Mouse (Mus musculus) left cerebral cortex, adult 2 months (tissue): Measurements from ENCODE around the gene Aldh3a2. TPM values are rescaled to one million over a fixed set of nuclear protein-coding genes. Genes with fewer than 3 reads are reported as not detected.
"Not testable (repeated sequence)": the region's sequence is repeated elsewhere in the genome, so short reads cannot be mapped to it uniquely, and the experiment has no call there.

ENCODE experiments used
- DNase-seq, 2 experiments: peaks; one replicate each; pipeline ENCODE4 v3.0.0; 2021 to 2022; ENCODE audit warnings: low spot score in 2 of 2, mixed read lengths in 1 of 2; ENCODE audit errors: extremely low spot score in 1 of 2
- H3K27ac ChIP-seq: fragments of 200-600 bp; 2 replicates; pipeline ENCODE4 v1.8.1; 2022
- H3K4me3 ChIP-seq: fragments of 200-600 bp; 2 replicates; pipeline ENCODE4 v1.8.1; 2022
- CTCF ChIP-seq: fragments of 200-600 bp; IDR thresholded peaks from 2 replicates; pipeline ENCODE4 v1.8.1; 2022; ENCODE audit warnings: antibody characterized with exemption, mild to moderate bottlenecking, moderate library complexity
- intact Hi-C: fragments of 180-260 bp; cut with DNase I; formaldehyde crosslinking; loops from one replicate; pipeline ENCODE4 v1.15.1; 2025
- long read RNA-seq, 2 experiments: library from polyadenylated mRNA; stranded (forward); transcript quantifications; one replicate each; pipeline ENCODE4 v2.0.0; 2021; ENCODE audit warnings: borderline mapping rate in 2 of 2
- total RNA-seq, 2 experiments: library from RNA; stranded (reverse); gene quantifications; 2 replicates each; pipeline ENCODE4 v1.2.3; 2021

Aldh3a2 gene
- total RNA-seq = 10 to 100 TPM; 47.1 to 54.1 TPM
- long read RNA-seq, experiment 1, transcript Aldh3a2-202 (10 exons, 3,091 nt) = major isoform, 14 of 30 reads
- long read RNA-seq, experiment 1, partial matches to known transcripts = 1 of 30 reads
- long read RNA-seq, experiment 1, other reads (novel, unspliced or antisense) = 15 of 30 reads
- long read RNA-seq, experiment 2, transcript Aldh3a2-202 (10 exons, 3,091 nt) = major isoform, 8 of 15 reads
- long read RNA-seq, experiment 2, partial matches to known transcripts = 1 of 15 reads
- long read RNA-seq, experiment 2, other reads (novel, unspliced or antisense) = 6 of 15 reads

- no peak for TF ChIP-seq CTCF
- Histone ChIP-seq H3K4me3 (peak within 1 kb of the TSS; percentile 84), H3K27ac (peak within 1 kb of the TSS; percentile 96)
- DNase-seq = peak; percentile 93
- intact Hi-C loops = loop anchor here (2.0 kb wide), 1 partner anchor 142 kb away; no protein-coding TSS in a partner anchor
Observed at GRCm38 (mm10) chr11:61266551-61267533, at the start of gene Aldh3a2. Gene Aldh3a2, minus strand, starts transcription at chr11:61267464.

- Histone ChIP-seq H3K4me3 (no peak overlapping the region), H3K27ac (no peak overlapping the region)
- no peak for DNase-seq
- intact Hi-C loops = no loop called here
- TF ChIP-seq CTCF = no peak
Observed at GRCm38 (mm10) chr11:61316864-61317263, 49.6 kb upstream of the Aldh3a2 start.

DNA sequence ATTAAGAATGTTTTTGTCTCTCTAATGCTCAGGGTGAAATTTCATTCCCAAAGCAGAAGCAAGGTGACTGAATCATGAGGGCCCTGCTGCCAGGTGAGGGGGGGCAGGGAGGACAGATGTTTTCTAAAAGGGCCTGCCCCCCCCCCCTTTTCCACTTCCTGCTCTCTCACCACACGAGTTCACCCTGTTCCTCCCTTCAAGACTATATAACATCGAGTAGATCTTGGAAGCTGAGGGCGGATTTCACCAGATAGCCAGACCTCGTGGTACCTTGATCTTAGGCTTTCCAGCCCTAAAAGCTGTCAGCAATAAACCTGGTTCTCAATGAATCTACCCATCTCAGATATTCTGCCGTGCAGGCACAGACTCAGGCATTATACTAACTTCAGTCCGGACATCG is 43.1 kb upstream of the Aldh3a2 start:
- Histone ChIP-seq H3K4me3 (no peak overlapping the region), H3K27ac (no peak overlapping the region)
- no peak for TF ChIP-seq CTCF
- no peak for DNase-seq
- intact Hi-C loops = no loop called here

GRCm38 (mm10) chr11:61309831-61310230 is 42.6 kb upstream of the Aldh3a2 start:
- no peak for TF ChIP-seq CTCF
- intact Hi-C loops = no loop called here
- H3K27ac ChIP-seq = no peak overlapping the region
- H3K4me3 ChIP-seq = no peak overlapping the region
- DNase-seq = no peak

GRCm38 (mm10) chr11:61307795-61308194 is 40.5 kb upstream of the Aldh3a2 start:
- intact Hi-C loops = no loop called here
- DNase-seq = no peak
- Histone ChIP-seq H3K4me3 (no peak overlapping the region), H3K27ac (no peak overlapping the region)
- TF ChIP-seq CTCF = no peak

- no peak overlapping the region for H3K4me3 ChIP-seq
- no peak overlapping the region for H3K27ac ChIP-seq
- intact Hi-C loops = no loop called here
- peak in 1 of 2 experiments; percentile 21 for DNase-seq
- peak; percentile 52 for TF ChIP-seq CTCF
Observed at GRCm38 (mm10) chr11:61305377-61305776, 38.1 kb upstream of the Aldh3a2 start.

DNA sequence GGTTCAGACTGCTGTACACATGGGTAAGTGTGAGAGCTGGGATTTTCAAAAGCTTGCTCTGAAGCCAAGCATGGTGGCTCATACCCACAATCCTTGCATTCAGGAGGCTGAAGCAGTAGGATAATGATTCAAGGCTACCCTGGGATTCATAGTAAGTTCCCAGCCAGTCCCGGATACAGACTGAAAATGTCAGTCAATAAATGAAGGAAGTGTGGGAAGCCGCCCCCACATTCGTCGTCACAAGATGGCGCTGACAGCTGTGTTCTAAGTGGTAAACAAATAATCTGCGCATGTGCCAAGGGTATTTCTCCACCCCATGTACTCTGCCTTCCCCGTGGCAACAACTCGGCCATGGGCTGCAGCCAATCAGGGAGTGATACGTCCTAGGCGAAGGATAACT is 37.3 kb upstream of the Aldh3a2 start:
- intact Hi-C loops, DNase-seq, H3K27ac ChIP-seq: not testable (repeated sequence)

DNA sequence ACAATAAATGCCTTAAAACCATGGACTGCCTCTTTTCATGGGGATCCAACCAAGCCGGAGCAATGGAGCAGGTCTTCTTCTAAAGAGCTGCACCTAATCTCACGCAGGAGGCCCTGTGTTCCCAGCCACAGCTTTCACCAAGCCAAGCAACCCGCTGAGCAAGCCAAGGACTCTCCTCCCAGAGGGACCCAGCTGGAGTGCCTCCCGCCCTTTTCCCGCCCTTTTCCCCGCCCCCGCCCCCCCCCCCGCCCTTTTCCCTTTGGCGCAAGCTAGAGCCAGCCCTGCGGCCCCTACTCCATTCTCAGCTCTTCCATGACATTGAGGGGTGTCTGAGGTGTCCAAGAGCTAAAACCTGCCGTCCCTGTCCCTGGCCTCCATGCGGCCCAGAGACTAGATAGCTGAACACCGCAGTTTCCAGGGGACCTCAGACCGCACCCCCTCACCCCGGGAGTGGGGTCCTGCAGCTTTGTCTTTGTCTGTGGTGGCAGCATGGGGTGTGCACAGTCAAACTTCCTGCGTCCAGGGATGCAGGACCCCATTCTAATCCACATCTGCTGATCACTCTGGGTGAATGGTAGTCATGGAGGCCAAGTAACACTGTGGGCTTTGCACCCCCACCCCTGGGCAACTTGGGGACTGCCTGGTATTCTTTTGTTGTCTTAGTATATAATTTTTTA is 33.6 kb upstream of the Aldh3a2 start:
- Histone ChIP-seq H3K27ac (no peak overlapping the region), H3K4me3 (no peak overlapping the region)
- DNase-seq = no peak
- intact Hi-C loops = no loop called here
- no peak for TF ChIP-seq CTCF

More for the DNA sequence above, 37.3 kb upstream of the Aldh3a2 start:
- H3K4me3 ChIP-seq = not testable (repeated sequence)

DNA sequence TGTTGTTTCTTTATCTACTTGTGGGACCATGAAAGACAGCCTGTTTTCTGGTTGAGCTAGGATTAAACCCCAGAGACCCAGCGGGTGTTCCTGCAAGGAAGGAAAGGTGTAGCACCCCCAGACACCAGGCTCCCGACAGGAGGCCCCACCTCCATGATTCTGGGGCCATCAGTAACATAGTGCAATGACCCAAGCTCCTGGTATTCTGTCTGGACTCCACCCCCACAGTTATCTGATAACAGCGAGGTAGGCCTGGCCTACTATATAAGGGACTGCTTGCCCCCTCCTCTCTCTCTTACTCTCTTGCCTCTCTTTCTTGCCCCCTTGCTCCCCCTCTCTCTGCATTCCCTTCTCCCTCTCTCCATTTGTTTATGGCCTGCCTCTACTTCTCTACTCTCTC is 32.9 kb upstream of the Aldh3a2 start:
- Histone ChIP-seq H3K4me3 (no peak overlapping the region), H3K27ac (no peak overlapping the region)
- intact Hi-C loops = no loop called here
- no peak for TF ChIP-seq CTCF
- DNase-seq = no peak

- no peak for TF ChIP-seq CTCF
- Histone ChIP-seq H3K27ac (no peak overlapping the region), H3K4me3 (no peak overlapping the region)
- intact Hi-C loops = no loop called here
- DNase-seq = no peak
Observed at GRCm38 (mm10) chr11:61297901-61298300, 30.6 kb upstream of the Aldh3a2 start.

- no peak for TF ChIP-seq CTCF
- no peak overlapping the region for H3K27ac ChIP-seq
- intact Hi-C loops = no loop called here
- no peak for DNase-seq
- no peak overlapping the region for H3K4me3 ChIP-seq
Observed at GRCm38 (mm10) chr11:61297326-61297725, 30.1 kb upstream of the Aldh3a2 start.

GRCm38 (mm10) chr11:61296556-61296955 is 29.3 kb upstream of the Aldh3a2 start:
- Histone ChIP-seq H3K4me3 (no peak overlapping the region), H3K27ac (no peak overlapping the region)
- DNase-seq = no peak
- intact Hi-C loops = no loop called here
- no peak for TF ChIP-seq CTCF
